Mouse (Mus musculus) spleen, postnatal 4 days (tissue): ENCODE results near the gene Inca1.

Experiments used
- DNase-seq, 2 experiments: peaks; one replicate each; pipeline ENCODE4 v3.0.0; 2022; ENCODE audit warnings: low spot score in 2 of 2

Gene Inca1

DNA sequence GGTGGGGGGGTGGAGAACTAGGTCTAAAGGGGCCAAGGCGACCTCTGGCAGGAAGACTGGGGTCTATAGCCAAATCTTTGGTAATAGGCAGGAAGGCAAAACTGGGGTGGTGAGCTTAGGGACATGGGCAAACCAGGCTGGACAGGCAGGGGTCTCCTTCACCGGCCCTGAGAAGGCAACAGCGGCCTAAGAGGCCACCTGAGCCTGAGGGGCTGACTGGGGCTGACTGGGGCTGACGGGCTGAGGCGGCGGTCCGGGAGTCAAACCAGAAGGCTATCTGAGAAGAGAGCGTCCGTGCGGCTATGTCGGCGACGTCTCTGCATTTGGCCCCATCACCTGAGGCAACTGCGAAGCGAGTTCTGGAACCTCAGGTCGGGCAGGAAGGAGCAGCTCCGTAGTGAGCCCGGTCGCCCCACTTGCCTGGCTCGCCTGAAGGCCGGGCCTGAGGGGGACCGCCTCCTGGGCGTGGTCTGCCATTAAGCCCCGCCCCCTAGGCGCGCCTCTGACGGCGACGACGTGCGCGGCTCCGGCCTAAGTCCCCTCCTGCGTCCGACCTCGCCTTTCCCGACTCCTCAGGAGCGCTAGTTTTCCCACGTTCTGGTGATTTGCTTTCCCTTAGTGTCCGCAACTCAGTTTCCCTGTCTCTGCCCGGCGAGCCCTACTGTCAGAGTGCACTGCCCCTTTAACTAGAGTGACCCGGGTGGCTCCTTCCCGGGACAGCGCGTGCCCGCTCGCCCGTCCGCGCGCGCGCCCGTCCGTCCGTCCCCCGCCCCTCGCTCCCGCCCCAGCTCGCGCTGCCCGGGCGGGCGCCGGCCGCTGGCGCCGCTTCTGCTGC is at the start of gene Inca1, which contains the start of gene Kif1c:
TSS of gene Inca1 (minus strand) at position 434 of the 835 bp plus-strand sequence.
TSS of gene Kif1c (plus strand) at position 827 of the 835 bp plus-strand sequence.
- peak; percentile 97 to 99 for DNase-seq

DNA sequence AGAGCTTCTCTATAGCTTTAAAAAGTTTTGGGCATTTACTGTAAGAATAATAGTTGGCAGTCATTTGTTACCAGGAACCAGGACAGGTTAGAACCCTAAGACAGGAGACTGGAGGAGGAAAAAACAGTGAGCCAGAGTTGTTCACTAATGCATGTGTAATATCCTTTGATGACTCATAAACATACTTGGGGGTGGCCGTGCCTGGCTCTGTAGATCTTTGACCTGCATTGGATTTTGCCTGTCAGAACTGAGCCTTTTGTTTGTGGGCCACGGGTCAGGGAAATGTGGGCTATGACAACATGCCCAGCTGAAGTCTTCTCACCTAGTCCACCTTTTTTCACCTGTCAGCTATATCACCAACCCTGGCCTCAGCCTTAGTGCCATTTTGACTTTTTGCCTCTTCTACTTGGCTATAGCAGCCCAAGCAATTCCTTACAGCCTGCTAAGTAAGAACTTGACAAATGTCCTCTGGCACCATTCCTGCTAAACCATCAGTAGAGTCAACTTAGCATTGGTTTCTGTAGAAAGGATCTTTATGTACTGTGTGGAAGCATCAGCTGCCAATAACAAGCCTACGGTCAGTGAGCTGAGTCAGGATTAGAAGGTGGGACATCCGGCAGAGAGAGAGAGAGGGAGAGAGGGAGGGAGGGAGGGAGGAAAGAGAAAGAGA is 48.1 kb upstream of the Inca1 start:
- DNase-seq: no peak

DNA sequence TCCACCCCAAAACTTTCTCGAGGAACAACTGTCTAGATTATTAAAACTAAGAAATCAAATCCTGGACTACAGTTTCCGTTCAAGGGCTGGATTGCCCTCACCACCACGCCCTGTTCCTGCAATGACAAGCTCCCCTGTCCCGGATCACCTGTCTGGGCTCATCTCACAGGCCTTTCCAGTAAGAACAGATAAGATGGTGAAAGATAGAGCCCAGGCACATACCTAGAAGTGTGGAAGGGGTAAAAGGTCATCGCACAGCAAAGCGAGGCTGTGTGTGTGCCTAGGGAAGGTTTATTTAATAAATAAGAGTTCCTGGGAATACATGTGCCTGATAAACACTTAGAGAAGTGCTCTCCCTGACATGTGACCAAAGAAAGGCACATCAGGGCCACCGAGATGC is 45.7 kb upstream of the Inca1 start:
- DNase-seq: no peak

- DNase-seq: no peak
Observed at GRCm38 (mm10) chr11:70742581-70743459, 42.9 kb upstream of the Inca1 start.

DNA sequence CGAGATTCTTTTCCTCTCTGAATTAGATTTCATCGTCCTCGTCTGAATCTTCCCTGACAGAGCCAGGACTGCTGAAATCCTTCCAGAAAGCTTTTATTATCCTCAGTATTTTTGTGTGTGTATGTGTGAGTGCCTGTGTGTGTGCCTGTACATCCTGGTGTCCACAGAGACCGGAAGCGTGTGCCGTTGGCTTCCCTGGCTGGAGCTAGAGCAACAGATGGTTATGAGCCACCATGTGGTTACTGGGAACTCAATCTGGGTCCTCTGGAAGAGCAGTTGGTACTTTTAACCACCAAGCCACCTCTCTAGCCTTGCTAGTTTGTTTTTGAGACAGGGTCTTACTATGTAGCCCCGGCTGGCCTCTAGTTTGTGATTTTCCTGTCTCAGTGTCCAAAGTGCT is 42.2 kb upstream of the Inca1 start:
- DNase-seq: no peak

- no peak for DNase-seq
Observed at GRCm38 (mm10) chr11:70741603-70742002, 41.6 kb upstream of the Inca1 start.

- no peak for DNase-seq
Observed at GRCm38 (mm10) chr11:70737749-70738148, 37.8 kb upstream of the Inca1 start.

DNA sequence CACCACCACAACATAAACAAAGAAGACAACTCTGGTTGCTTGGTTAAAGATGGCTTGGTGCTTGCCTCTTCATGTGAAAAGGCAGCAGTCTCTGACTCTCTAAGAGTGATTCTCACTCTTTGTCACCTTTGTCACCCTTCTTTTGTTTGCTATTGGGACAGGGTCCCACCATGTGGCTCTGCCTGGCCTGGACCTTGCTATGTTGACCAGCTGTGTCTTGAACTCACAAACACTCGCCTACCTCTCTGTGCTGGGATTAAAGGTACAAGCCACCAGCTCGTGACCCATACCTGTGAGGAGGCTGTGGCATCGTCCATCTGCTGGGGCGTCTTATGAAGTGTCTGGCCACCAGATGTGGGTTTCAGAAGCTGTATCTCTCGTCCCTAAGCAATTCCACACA is 33.3 kb upstream of the Inca1 start:
- DNase-seq: no peak

GRCm38 (mm10) chr11:70731178-70731577 is 31.2 kb upstream of the Inca1 start:
- DNase-seq: no peak

GRCm38 (mm10) chr11:70730427-70731038 is 30.6 kb upstream of the Inca1 start:
- no peak for DNase-seq

DNA sequence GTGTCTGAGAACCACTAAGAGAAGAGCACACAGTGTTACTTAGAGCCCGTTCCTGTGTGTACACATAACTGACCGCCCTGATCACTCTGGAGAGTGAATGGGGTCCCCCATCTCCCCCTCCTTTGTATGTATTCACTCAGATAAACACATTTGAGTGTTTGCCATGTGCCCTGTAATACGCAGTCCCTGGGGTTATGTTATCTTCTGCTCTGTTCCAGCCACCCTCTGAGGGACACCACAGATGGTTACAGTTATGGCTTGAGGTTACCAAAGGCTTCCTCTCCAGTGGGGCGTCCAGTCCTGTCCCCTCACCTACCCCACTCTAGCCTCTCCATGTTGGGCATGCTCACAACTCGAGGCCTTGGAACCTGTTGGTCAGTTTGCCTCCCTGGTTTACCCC is 27.4 kb upstream of the Inca1 start:
- no peak for DNase-seq

DNA sequence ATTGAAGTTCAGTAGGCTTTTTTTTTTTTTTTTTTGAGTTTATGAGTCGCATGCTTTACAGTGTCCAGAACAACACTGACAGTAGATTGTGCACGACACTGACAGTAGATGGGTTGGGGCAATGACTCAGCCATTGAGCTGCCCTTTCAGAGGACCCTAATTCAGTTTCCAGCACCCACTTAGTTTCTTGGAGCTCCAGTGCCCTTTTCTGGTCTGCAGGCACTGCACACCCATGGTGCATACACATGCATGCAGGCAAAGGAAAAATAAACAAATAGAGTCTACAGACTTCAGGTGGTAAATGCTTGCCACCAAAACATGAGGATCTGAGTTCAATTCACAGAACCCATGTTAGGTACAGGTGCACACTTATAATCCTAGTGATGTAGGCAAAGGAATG is 26.6 kb upstream of the Inca1 start:
- DNase-seq: no peak

DNA sequence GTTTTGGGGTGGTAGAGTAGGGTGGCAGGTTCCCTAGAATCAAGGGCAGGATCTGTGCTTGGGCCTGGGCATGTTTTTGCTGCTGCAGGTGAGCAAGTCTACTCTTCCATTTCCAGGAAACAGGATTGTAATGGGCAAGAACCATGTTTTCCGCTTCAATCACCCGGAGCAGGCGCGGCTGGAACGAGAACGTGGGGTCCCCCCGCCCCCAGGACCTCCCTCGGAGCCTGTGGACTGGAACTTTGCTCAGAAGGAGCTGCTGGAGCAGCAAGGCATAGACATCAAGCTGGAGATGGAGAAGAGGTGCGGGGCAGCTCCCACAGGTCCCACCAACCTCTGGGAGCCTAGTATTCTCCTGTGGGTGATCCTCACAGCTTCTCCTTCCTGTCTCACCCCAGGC is 24.8 kb upstream of the Inca1 start:
- DNase-seq: no peak

DNA sequence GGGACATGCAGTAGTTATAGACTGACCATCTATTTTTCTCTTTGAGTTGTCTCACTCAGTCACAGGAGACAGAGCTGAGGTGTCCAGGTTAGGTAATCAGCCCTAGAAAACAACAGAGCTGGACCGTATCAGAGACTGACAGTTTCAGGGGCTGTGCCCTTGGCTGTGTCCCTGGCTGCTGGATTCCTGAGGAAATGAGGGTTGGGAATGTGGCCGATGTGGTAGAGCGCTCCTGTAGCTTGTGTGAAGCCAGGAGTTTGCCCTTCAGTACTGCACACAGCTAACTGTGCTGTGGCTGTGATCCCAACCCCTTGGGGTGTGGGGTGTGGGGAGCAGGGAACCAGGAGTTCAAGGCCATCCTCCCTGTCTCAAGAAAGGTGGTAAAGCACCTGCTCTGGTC is 21.1 kb upstream of the Inca1 start:
- no peak for DNase-seq

- peak in 1 of 2 experiments; percentile 27 for DNase-seq
Observed at GRCm38 (mm10) chr11:70720567-70720966, 20.6 kb upstream of the Inca1 start.

DNA sequence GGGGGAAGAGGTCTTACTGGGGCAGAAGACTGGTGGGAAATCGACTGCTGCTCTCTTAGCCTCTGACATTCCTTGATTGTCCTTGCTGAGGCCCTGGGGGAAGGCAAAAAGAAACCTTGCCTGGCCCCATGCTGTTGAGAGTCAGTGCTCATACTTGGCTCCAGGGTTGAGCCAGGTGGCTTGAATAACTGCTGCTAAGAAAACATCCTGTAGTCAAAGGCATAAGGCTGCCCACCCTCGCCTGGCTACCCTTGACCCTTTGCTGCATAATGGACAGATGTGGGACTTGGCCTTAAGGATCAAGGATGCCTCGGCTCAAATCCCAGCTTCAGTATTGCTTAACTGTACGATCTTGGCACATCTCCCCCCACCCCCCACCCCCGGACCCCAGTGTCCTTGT is 18.5 kb upstream of the Inca1 start:
- no peak for DNase-seq

- DNase-seq: no peak
Observed at GRCm38 (mm10) chr11:70715832-70716231, 15.9 kb upstream of the Inca1 start.

- DNase-seq: no peak
Observed at GRCm38 (mm10) chr11:70713222-70713621, 13.3 kb upstream of the Inca1 start.

DNA sequence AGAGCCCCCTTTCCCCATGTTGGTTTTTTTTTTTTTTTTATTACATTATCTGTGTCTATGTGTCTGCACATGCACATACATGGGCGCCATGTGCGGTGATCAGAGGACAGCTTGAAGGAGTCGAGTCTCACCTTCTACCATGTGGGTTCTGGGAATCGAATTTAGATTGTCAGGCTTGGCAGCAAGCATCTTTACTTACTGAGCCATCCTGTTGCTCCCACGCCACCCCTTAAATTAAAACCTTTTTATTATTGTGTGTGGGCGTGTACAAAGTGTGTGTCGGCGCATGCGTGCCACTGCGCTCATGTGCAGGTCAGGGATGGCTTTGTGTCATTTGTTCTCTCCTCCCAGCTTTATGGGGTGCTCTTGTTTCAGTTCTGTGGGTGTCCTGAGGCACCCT is 11.1 kb upstream of the Inca1 start:
- no peak for DNase-seq

GRCm38 (mm10) chr11:70706127-70706526 is 6.2 kb upstream of the Inca1 start:
- no peak for DNase-seq

DNA sequence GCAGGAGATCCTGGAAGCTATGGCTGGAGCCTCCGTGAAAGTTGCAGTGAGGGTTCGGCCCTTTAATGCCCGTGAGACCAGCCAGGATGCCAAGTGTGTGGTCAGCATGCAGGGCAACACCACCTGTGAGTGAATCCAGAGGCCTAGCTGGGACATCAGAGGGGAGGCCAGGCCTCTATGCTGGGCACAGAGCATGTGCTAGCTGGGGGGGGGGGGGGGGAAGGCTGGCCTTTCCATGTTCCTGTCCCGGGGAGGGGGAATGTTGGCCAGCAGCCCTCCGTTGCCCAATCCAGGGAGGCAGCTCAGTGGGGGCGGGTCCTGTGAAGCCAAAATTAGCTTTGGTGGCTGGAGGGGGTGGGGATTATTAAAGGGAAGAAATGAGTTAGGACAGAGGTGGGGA is 2.8 kb upstream of the Inca1 start:
- no peak for DNase-seq
